Mouse (Mus musculus) liver, postnatal 0 days (tissue): Measurements from ENCODE around the gene Gm14226.

Source experiments
- CTCF ChIP-seq: sonication (generic); IDR thresholded peaks from 2 replicates; pipeline ENCODE4 v1.5.1; 2016; ENCODE audit warnings: antibody characterized with exemption, low read depth
- EP300 ChIP-seq: IDR thresholded peaks from 2 replicates; pipeline ENCODE4 v1.6.1; 2016; ENCODE audit warnings: antibody characterized with exemption, low read depth, mild to moderate bottlenecking

GRCm38 (mm10) chr2:154971919-154972692 is 46.0 kb upstream of the Gm14226 start:
- no peak for TF ChIP-seq CTCF
- TF ChIP-seq EP300 = no peak
